Mouse (Mus musculus) G1E (cell line): ENCODE data around the gene Atrx.

ENCODE experiments used
- CTCF ChIP-seq: IDR thresholded peaks from 2 replicates; pipeline ENCODE4 v1.5.1; 2012; ENCODE audit warnings: low read depth, low read length, inconsistent platforms, mixed read lengths
- GATA1 ChIP-seq: IDR thresholded peaks from 2 replicates; pipeline ENCODE4 v1.6.1; 2012; ENCODE audit warnings: borderline replicate concordance, low read length, inconsistent platforms, mixed read lengths
- POLR2AphosphoS5 ChIP-seq: IDR thresholded peaks from 2 replicates; pipeline ENCODE4 v1.6.1; 2012; ENCODE audit warnings: low read depth, low read length, inconsistent platforms; ENCODE audit not compliant: insufficient replicate concordance
- TAL1 ChIP-seq: conservative IDR thresholded peaks from 2 replicates; pipeline ENCODE4 v1.6.1; 2012; ENCODE audit warnings: low read depth, low read length, inconsistent platforms, mixed read lengths

GRCm38 (mm10) chrX:105946357-105946756 is 17.2 kb upstream of the Atrx start:
- TF ChIP-seq CTCF (no peak), POLR2AphosphoS5 (no peak), GATA1 (no peak), TAL1 (no peak)
